Mouse (Mus musculus): Measurements from ENCODE around the gene Cnnm1. TPM values are rescaled to one million over a fixed set of nuclear protein-coding genes. Genes with fewer than 3 reads are reported as not detected.

Gene Cnnm1
- polyA plus RNA-seq, 1 experiment, result not detected

DNA sequence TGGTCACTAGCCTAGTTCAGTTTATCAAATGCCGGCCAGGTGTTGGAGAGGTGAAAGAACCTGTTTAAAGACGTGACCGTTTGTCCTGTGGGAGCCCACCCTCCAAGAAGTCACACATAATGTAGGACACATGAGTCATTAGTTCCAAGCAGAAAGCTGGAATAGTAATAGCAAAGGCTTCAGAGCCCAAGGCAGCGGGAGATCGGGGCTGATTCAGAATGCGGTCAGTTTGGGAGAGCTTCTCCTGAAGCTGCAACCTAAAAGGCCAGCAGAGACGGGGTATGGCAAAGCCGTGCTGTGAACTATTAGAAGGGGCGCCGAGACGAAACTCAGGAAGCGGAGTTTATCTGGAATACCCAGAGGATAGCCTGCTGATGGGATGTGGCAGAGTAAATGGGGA is 20.2 kb downstream of the Cnnm1 start:
- Histone ChIP-seq H3K36me3 (ENCODE audit: control insufficient read depth, insufficient read depth) (no peaks in the 10 kb centered on the region), H3K27me3 (ENCODE audit: control insufficient read depth, insufficient read depth, insufficient read length) (peaks cover 42% of the 10 kb centered on the region), H3K79me2 (ENCODE audit: control insufficient read depth, insufficient read depth) (no peaks in the 10 kb centered on the region), H3K4me3 (no peak overlapping the region), H3ac (ENCODE audit: control insufficient read depth, insufficient read length) (no peak overlapping the region), H3K4me2 (ENCODE audit: low read depth) (no peak overlapping the region)
- no peak for TF ChIP-seq MAX (IDR thresholded peaks at IDR 0.05; ENCODE audit: low read depth)
- no peak for TF ChIP-seq REST (IDR thresholded peaks at IDR 0.05; ENCODE audit: insufficient read depth, insufficient read length)
- no peak for TF ChIP-seq CEBPB (IDR thresholded peaks at IDR 0.05; ENCODE audit: insufficient read depth, poor library complexity, severe bottlenecking)
- no peak for TF ChIP-seq E2F4 (IDR thresholded peaks at IDR 0.05; ENCODE audit: insufficient read depth)
- no peak for TF ChIP-seq TCF12 (IDR thresholded peaks at IDR 0.05; ENCODE audit: insufficient read depth, poor library complexity, severe bottlenecking)
- no peak for TF ChIP-seq POLR2A (IDR thresholded peaks at IDR 0.05; ENCODE audit: insufficient read length, low read depth)
- TF ChIP-seq MYOG (IDR thresholded peaks at IDR 0.05; ENCODE audit: control insufficient read depth in 1 of 3, insufficient read depth in 1 of 3, insufficient read length in 2 of 3, low read depth in 2 of 3), result no peak
- no peak for TF ChIP-seq SRF (IDR thresholded peaks at IDR 0.05; ENCODE audit: control insufficient read depth, insufficient read length, low read depth)
- no peak for TF ChIP-seq POLR2AphosphoS2 (IDR thresholded peaks at IDR 0.05; ENCODE audit: insufficient read length, low read depth)
- no peak for TF ChIP-seq USF1 (IDR thresholded peaks at IDR 0.05; ENCODE audit: low read depth)

DNA sequence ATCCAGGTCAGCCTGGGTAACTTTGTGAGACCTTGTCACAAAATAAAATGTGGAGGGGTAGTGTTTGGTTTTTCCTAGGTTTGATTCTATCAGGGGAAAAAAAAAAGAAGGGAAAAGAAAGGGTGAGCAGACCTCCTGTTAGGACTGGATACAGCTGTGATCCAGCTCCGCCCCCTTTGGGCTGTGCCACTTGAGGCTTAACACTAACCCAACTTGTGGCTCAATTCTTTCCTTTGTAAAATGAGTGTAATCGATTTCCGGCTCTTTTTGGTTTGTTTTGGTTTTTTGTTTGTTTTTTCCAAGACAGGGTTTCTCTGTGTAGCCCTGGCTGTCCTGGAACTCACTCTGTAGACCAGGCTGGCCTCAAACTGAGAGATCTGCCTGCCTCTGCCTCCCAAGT is 21.9 kb downstream of the Cnnm1 start:
- Histone ChIP-seq H3ac (ENCODE audit: control insufficient read depth, insufficient read length) (no peak overlapping the region), H3K79me2 (ENCODE audit: control insufficient read depth, insufficient read depth) (no peaks in the 10 kb centered on the region), H3K27me3 (ENCODE audit: control insufficient read depth, insufficient read depth, insufficient read length) (peaks cover 32% of the 10 kb centered on the region), H3K4me2 (ENCODE audit: low read depth) (no peak overlapping the region), H3K4me3 (no peak overlapping the region), H3K36me3 (ENCODE audit: control insufficient read depth, insufficient read depth) (no peaks in the 10 kb centered on the region)
- TF ChIP-seq CEBPB (IDR thresholded peaks at IDR 0.05; ENCODE audit: insufficient read depth, poor library complexity, severe bottlenecking) (no peak), MAX (IDR thresholded peaks at IDR 0.05; ENCODE audit: low read depth) (no peak), TCF3 (IDR thresholded peaks at IDR 0.05; ENCODE audit: insufficient read length, low read depth) (no peak), REST (IDR thresholded peaks at IDR 0.05; ENCODE audit: insufficient read depth, insufficient read length) (no peak), USF1 (IDR thresholded peaks at IDR 0.05; ENCODE audit: low read depth) (no peak), E2F4 (IDR thresholded peaks at IDR 0.05; ENCODE audit: insufficient read depth) (no peak), MYOD1 (IDR thresholded peaks at IDR 0.05; ENCODE audit: control insufficient read depth in 1 of 3, insufficient read length in 2 of 3, low read depth in 2 of 3) (no peak), MYOG (IDR thresholded peaks at IDR 0.05; ENCODE audit: control insufficient read depth in 1 of 3, insufficient read depth in 1 of 3, insufficient read length in 2 of 3, low read depth in 2 of 3) (no peak), POLR2AphosphoS2 (IDR thresholded peaks at IDR 0.05; ENCODE audit: insufficient read length, low read depth) (no peak), TCF12 (IDR thresholded peaks at IDR 0.05; ENCODE audit: insufficient read depth, poor library complexity, severe bottlenecking) (no peak), SRF (IDR thresholded peaks at IDR 0.05; ENCODE audit: control insufficient read depth, insufficient read length, low read depth) (no peak), POLR2A (IDR thresholded peaks at IDR 0.05; ENCODE audit: insufficient read length, low read depth) (no peak)

DNA sequence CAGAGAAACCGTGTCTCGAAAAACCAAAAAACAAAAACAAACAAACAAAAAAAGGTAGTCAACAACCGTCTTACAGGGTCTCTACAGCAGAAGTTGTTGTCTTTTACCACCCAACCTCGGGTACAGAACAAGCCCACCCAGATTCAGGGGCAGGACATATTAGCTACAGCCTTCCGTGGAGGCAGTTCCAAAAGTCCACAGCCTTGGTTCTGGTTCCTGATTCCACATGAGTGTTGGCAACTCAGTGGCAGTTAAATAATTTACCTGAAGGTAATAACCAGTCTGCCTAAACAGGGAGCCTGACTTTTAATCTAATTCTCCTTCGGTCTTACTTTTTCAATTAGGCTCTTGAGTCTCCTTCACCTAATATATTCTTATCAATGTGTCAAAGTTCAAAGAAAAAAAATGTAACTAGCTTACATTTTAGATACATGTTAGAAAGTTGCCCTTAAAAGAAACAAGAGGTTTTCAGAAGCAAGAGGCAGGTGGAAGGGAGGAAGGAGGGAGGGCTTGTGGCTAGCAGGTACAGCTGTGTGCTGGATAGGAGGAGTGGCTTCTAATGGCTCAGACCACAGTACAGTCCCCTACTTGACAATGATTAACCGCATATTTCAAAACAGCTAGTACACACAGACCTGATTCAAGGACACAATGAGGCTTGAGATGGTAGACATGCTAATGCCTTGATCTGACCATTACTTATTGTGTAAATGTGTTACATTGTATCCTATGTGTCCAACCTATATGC is 23.5 kb downstream of the Cnnm1 start:
- H3K36me3 ChIP-seq (ENCODE audit: control insufficient read depth, insufficient read depth), result no peaks in the 10 kb centered on the region
- no peaks in the 10 kb centered on the region for H3K79me2 ChIP-seq (ENCODE audit: control insufficient read depth, insufficient read depth)
- no peak overlapping the region for H3K4me3 ChIP-seq
- no peak overlapping the region for H3ac ChIP-seq (ENCODE audit: control insufficient read depth, insufficient read length)
- no peak overlapping the region for H3K4me2 ChIP-seq (ENCODE audit: low read depth)
- H3K27me3 ChIP-seq (ENCODE audit: control insufficient read depth, insufficient read depth, insufficient read length), result peaks cover 35% of the 10 kb centered on the region
- TF ChIP-seq E2F4 (IDR thresholded peaks at IDR 0.05; ENCODE audit: insufficient read depth) (no peak), MYOG (IDR thresholded peaks at IDR 0.05; ENCODE audit: control insufficient read depth in 1 of 3, insufficient read depth in 1 of 3, insufficient read length in 2 of 3, low read depth in 2 of 3) (no peak), REST (IDR thresholded peaks at IDR 0.05; ENCODE audit: insufficient read depth, insufficient read length) (no peak), USF1 (IDR thresholded peaks at IDR 0.05; ENCODE audit: low read depth) (no peak), POLR2A (IDR thresholded peaks at IDR 0.05; ENCODE audit: insufficient read length, low read depth) (no peak), MYOD1 (IDR thresholded peaks at IDR 0.05; ENCODE audit: control insufficient read depth in 1 of 3, insufficient read length in 2 of 3, low read depth in 2 of 3) (no peak), POLR2AphosphoS2 (IDR thresholded peaks at IDR 0.05; ENCODE audit: insufficient read length, low read depth) (no peak), TCF3 (IDR thresholded peaks at IDR 0.05; ENCODE audit: insufficient read length, low read depth) (no peak), SRF (IDR thresholded peaks at IDR 0.05; ENCODE audit: control insufficient read depth, insufficient read length, low read depth) (no peak), CEBPB (IDR thresholded peaks at IDR 0.05; ENCODE audit: insufficient read depth, poor library complexity, severe bottlenecking) (no peak), MAX (IDR thresholded peaks at IDR 0.05; ENCODE audit: low read depth) (no peak), TCF12 (IDR thresholded peaks at IDR 0.05; ENCODE audit: insufficient read depth, poor library complexity, severe bottlenecking) (no peak)

DNA sequence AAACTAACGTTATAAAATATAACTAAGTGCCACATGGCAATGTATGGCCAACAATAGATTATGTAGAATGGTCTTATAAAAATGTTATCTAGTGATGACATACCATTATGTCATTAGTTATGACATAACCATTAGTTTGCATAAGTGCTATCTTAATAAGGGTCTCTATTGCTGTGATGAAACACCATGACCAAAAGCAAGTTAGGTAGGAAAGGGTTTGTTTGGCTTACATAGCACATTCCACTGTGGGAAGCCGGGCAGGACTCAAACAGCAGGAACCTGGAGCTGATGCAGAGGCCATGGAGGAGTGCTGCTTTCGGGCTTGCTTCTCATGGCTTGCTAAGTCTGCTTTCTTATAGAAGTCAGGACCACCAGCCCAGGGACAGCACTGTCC is 24.1 kb downstream of the Cnnm1 start:
- H3K4me2 ChIP-seq (ENCODE audit: low read depth), result no peak overlapping the region
- H3ac ChIP-seq (ENCODE audit: control insufficient read depth, insufficient read length), result no peak overlapping the region
- no peak overlapping the region for H3K4me3 ChIP-seq
- H3K79me2 ChIP-seq (ENCODE audit: control insufficient read depth, insufficient read depth), result no peaks in the 10 kb centered on the region
- TF ChIP-seq TCF12 (IDR thresholded peaks at IDR 0.05; ENCODE audit: insufficient read depth, poor library complexity, severe bottlenecking) (no peak), POLR2AphosphoS2 (IDR thresholded peaks at IDR 0.05; ENCODE audit: insufficient read length, low read depth) (no peak), MYOG (IDR thresholded peaks at IDR 0.05; ENCODE audit: control insufficient read depth in 1 of 3, insufficient read depth in 1 of 3, insufficient read length in 2 of 3, low read depth in 2 of 3) (no peak), TCF3 (IDR thresholded peaks at IDR 0.05; ENCODE audit: insufficient read length, low read depth) (no peak), POLR2A (IDR thresholded peaks at IDR 0.05; ENCODE audit: insufficient read length, low read depth) (no peak), REST (IDR thresholded peaks at IDR 0.05; ENCODE audit: insufficient read depth, insufficient read length) (no peak), MAX (IDR thresholded peaks at IDR 0.05; ENCODE audit: low read depth) (no peak), USF1 (IDR thresholded peaks at IDR 0.05; ENCODE audit: low read depth) (no peak), MYOD1 (IDR thresholded peaks at IDR 0.05; ENCODE audit: control insufficient read depth in 1 of 3, insufficient read length in 2 of 3, low read depth in 2 of 3) (no peak), E2F4 (IDR thresholded peaks at IDR 0.05; ENCODE audit: insufficient read depth) (no peak)
- H3K27me3 ChIP-seq (ENCODE audit: control insufficient read depth, insufficient read depth, insufficient read length), result peaks cover 35% of the 10 kb centered on the region
- no peaks in the 10 kb centered on the region for H3K36me3 ChIP-seq (ENCODE audit: control insufficient read depth, insufficient read depth)
